Mouse (Mus musculus): ENCODE data around the gene Ces1b. TPM values are rescaled to one million over a fixed set of nuclear protein-coding genes. Genes with fewer than 3 reads are reported as not detected.
A peak's percentile ranks its signal among the peaks of the same experiment; 100 is the strongest.

Ces1b gene
- total and polyA plus RNA-seq, 2 experiments from 2014 or later, result not detected

- Histone ChIP-seq H3K4me1 (ENCODE audit: insufficient read depth, low read length) (no peaks in the 10 kb centered on the region), H3K27ac (ENCODE audit: low read depth, low read length) (no peak overlapping the region), H3K4me2 (ENCODE audit: low read depth, low read length, poor library complexity, severe bottlenecking) (no peak overlapping the region), H3K27me3 (ENCODE audit: insufficient read depth, low read length) (no peaks in the 10 kb centered on the region), H3K9me3 (ENCODE audit: low read length) (no peaks in the 10 kb centered on the region), H3K9ac (replicated peaks; ENCODE audit: low read length, poor library complexity, severe bottlenecking) (no peak overlapping the region), H3K4me3 (ENCODE audit: low read depth, low read length) (no peak overlapping the region), H3K36me3 (ENCODE audit: insufficient read depth, low read length) (no peaks in the 10 kb centered on the region)
- DNase-seq (ENCODE audit: low spot score), result no peak
- TF ChIP-seq CTCF (IDR thresholded peaks at IDR 0.05), result peak; percentile 59
- no peak for ATAC-seq (ENCODE audit: low FRiP score)
- whole genome bisulfite sequencing, result 67% methylated on average over 5 of the region's 5 CpGs
Observed at GRCm38 (mm10) chr8:93021738-93022137, 58.1 kb downstream of the Ces1b start.

GRCm38 (mm10) chr8:93014300-93014699, 65.5 kb downstream of the Ces1b start:
- Histone ChIP-seq H3K9ac (replicated peaks; ENCODE audit: low read length, poor library complexity, severe bottlenecking) (no peak overlapping the region), H3K4me1 (ENCODE audit: insufficient read depth, low read length) (no peaks in the 10 kb centered on the region), H3K27ac (ENCODE audit: low read depth, low read length) (no peak overlapping the region), H3K4me2 (ENCODE audit: low read depth, low read length, poor library complexity, severe bottlenecking) (no peak overlapping the region), H3K36me3 (ENCODE audit: insufficient read depth, low read length) (no peaks in the 10 kb centered on the region), H3K9me3 (ENCODE audit: low read length) (no peaks in the 10 kb centered on the region), H3K4me3 (ENCODE audit: low read depth, low read length) (no peak overlapping the region), H3K27me3 (ENCODE audit: insufficient read depth, low read length) (no peaks in the 10 kb centered on the region)
- no peak for ATAC-seq (ENCODE audit: low FRiP score)
- TF ChIP-seq CTCF (IDR thresholded peaks at IDR 0.05), result no peak
- no peak for DNase-seq (ENCODE audit: low spot score)
- 80% methylated on average over 4 of the region's 4 CpGs for WGBS

- no peak overlapping the region for H3K4me2 ChIP-seq (ENCODE audit: low read depth, low read length, poor library complexity, severe bottlenecking)
- DNase-seq (ENCODE audit: low spot score), result peak; percentile 10
- ATAC-seq (ENCODE audit: low FRiP score), result no peak
- peak; percentile 61 for TF ChIP-seq CTCF (IDR thresholded peaks at IDR 0.05)
- no peak overlapping the region for H3K4me3 ChIP-seq (ENCODE audit: low read depth, low read length)
- H3K9ac ChIP-seq (replicated peaks; ENCODE audit: low read length, poor library complexity, severe bottlenecking), result no peak overlapping the region
- no peaks in the 10 kb centered on the region for H3K36me3 ChIP-seq (ENCODE audit: insufficient read depth, low read length)
- WGBS, result 70% methylated on average over 6 of the region's 6 CpGs
- no peaks in the 10 kb centered on the region for H3K4me1 ChIP-seq (ENCODE audit: insufficient read depth, low read length)
- H3K27me3 ChIP-seq (ENCODE audit: insufficient read depth, low read length), result no peaks in the 10 kb centered on the region
- H3K9me3 ChIP-seq (ENCODE audit: low read length), result no peaks in the 10 kb centered on the region
- no peak overlapping the region for H3K27ac ChIP-seq (ENCODE audit: low read depth, low read length)
Observed at GRCm38 (mm10) chr8:93012226-93012625, 67.6 kb downstream of the Ces1b start.

- Histone ChIP-seq H3K4me2 (ENCODE audit: low read depth, low read length, poor library complexity, severe bottlenecking) (no peak overlapping the region), H3K4me3 (ENCODE audit: low read depth, low read length) (no peak overlapping the region), H3K4me1 (ENCODE audit: insufficient read depth, low read length) (no peaks in the 10 kb centered on the region), H3K27me3 (ENCODE audit: insufficient read depth, low read length) (no peaks in the 10 kb centered on the region), H3K9me3 (ENCODE audit: low read length) (no peaks in the 10 kb centered on the region), H3K36me3 (ENCODE audit: insufficient read depth, low read length) (no peaks in the 10 kb centered on the region), H3K9ac (replicated peaks; ENCODE audit: low read length, poor library complexity, severe bottlenecking) (no peak overlapping the region), H3K27ac (ENCODE audit: low read depth, low read length) (no peak overlapping the region)
- WGBS, result 8% methylated on average over 9 of the region's 9 CpGs
- TF ChIP-seq CTCF (IDR thresholded peaks at IDR 0.05), result peak; percentile 99
- DNase-seq (ENCODE audit: low spot score), result peak; percentile 93
- peak; percentile 66; the same call in 1 of the 2 replicates for ATAC-seq (ENCODE audit: low FRiP score)
Observed at GRCm38 (mm10) chr8:93011439-93011838, 68.4 kb downstream of the Ces1b start.

- 25% methylated on average over 5 of the region's 5 CpGs for WGBS
- DNase-seq (ENCODE audit: low spot score), result peak; percentile 89
- Histone ChIP-seq H3K4me1 (ENCODE audit: insufficient read depth, low read length) (no peaks in the 10 kb centered on the region), H3K9me3 (ENCODE audit: low read length) (no peaks in the 10 kb centered on the region), H3K36me3 (ENCODE audit: insufficient read depth, low read length) (no peaks in the 10 kb centered on the region), H3K4me2 (ENCODE audit: low read depth, low read length, poor library complexity, severe bottlenecking) (no peak overlapping the region), H3K4me3 (ENCODE audit: low read depth, low read length) (no peak overlapping the region), H3K9ac (replicated peaks; ENCODE audit: low read length, poor library complexity, severe bottlenecking) (no peak overlapping the region), H3K27me3 (ENCODE audit: insufficient read depth, low read length) (no peaks in the 10 kb centered on the region), H3K27ac (ENCODE audit: low read depth, low read length) (no peak overlapping the region)
- no peak for ATAC-seq (ENCODE audit: low FRiP score)
- TF ChIP-seq CTCF (IDR thresholded peaks at IDR 0.05), result peak; percentile 85
Observed at GRCm38 (mm10) chr8:93010286-93010685, 69.5 kb downstream of the Ces1b start.

Other genes starting within 250 kb of the Ces1b start
- 5.0 and 6.2 TPM in 2 replicates for gene Lpcat2, start 224.7 kb downstream of the Ces1b start, total RNA-seq (2014; rRNA removed)
- 8.9 and 11.2 TPM in 2 replicates for gene Lpcat2, start 224.7 kb downstream of the Ces1b start, polyA plus RNA-seq (2015; fragmentation: Nextera tagmentation; extraction: Ambion mirVana)
- 1.7 and 3.9 TPM in 2 replicates for gene Capns2, start 178.6 kb downstream of the Ces1b start, total RNA-seq (2014; rRNA removed)
- 0.26 and 0.45 TPM in 2 replicates for gene Capns2, start 178.6 kb downstream of the Ces1b start, polyA plus RNA-seq (2015; fragmentation: Nextera tagmentation; extraction: Ambion mirVana)
- 3.4 and 7.6 TPM in 2 replicates for gene Slc6a2, start 119.9 kb downstream of the Ces1b start, total RNA-seq (2014; rRNA removed)
- 0.14 and 0.23 TPM in 2 replicates for gene Slc6a2, start 119.9 kb downstream of the Ces1b start, polyA plus RNA-seq (2015; fragmentation: Nextera tagmentation; extraction: Ambion mirVana)
- not detected in 2 replicates for gene Ces1a, start 31.8 kb downstream of the Ces1b start, total RNA-seq (2014; rRNA removed)
- gene Ces1a, start 31.8 kb downstream of the Ces1b start, polyA plus RNA-seq (2015; fragmentation: Nextera tagmentation; extraction: Ambion mirVana), result 0.09 TPM in 1 of 2 replicates, not detected in the other
- not detected in 2 replicates for gene Ces1c, start 51.3 kb upstream of the Ces1b start, total RNA-seq (2014; rRNA removed)
- gene Ces1c, start 51.3 kb upstream of the Ces1b start, polyA plus RNA-seq (2015; fragmentation: Nextera tagmentation; extraction: Ambion mirVana), result not detected in 2 replicates
- 0.22 and 0.33 TPM in 2 replicates for gene Ces1d, start 117.8 kb upstream of the Ces1b start, total RNA-seq (2014; rRNA removed)
- 0.17 and 0.18 TPM in 2 replicates for gene Ces1d, start 117.8 kb upstream of the Ces1b start, polyA plus RNA-seq (2015; fragmentation: Nextera tagmentation; extraction: Ambion mirVana)
- not detected in 2 replicates for gene Ces1e, start 149.6 kb upstream of the Ces1b start, total RNA-seq (2014; rRNA removed)
- gene Ces1e, start 149.6 kb upstream of the Ces1b start, polyA plus RNA-seq (2015; fragmentation: Nextera tagmentation; extraction: Ambion mirVana), result not detected in 2 replicates
- 0.19 TPM in 1 of 2 replicates, not detected in the other for gene Ces1f, start 199.7 kb upstream of the Ces1b start, total RNA-seq (2014; rRNA removed)
- not detected in 2 replicates for gene Ces1f, start 199.7 kb upstream of the Ces1b start, polyA plus RNA-seq (2015; fragmentation: Nextera tagmentation; extraction: Ambion mirVana)

Data from midbrain, postnatal 0 days (tissue).